Mouse (Mus musculus): Measurements from ENCODE around the gene Epas1.

The Epas1 gene

GRCm38 (mm10) chr17:86753130-86753821 is at the start of gene Epas1:
Gene Epas1 (plus strand): TSS chr17:86753700.
- no peak for DNase-seq (ENCODE audit: low read depth, low spot score)

GRCm38 (mm10) chr17:86705236-86705635 is 48.3 kb upstream of the Epas1 start:
- no peak for DNase-seq (ENCODE audit: low read depth, low spot score)

GRCm38 (mm10) chr17:86706467-86706866 is 47.0 kb upstream of the Epas1 start:
- no peak for DNase-seq (ENCODE audit: low read depth, low spot score)

- DNase-seq (ENCODE audit: low read depth, low spot score): no peak
Measured at GRCm38 (mm10) chr17:86709803-86710202, 43.7 kb upstream of the Epas1 start.

- no peak for DNase-seq (ENCODE audit: low read depth, low spot score)
Measured at GRCm38 (mm10) chr17:86710379-86710778, 43.1 kb upstream of the Epas1 start.

GRCm38 (mm10) chr17:86711949-86712348 is 41.6 kb upstream of the Epas1 start:
- no peak for DNase-seq (ENCODE audit: low read depth, low spot score)

GRCm38 (mm10) chr17:86712601-86713000 is 40.9 kb upstream of the Epas1 start:
- DNase-seq (ENCODE audit: low read depth, low spot score): no peak

- no peak for DNase-seq (ENCODE audit: low read depth, low spot score)
Measured at GRCm38 (mm10) chr17:86713591-86713990, 39.9 kb upstream of the Epas1 start.

GRCm38 (mm10) chr17:86724786-86725415 is 28.6 kb upstream of the Epas1 start:
- DNase-seq (ENCODE audit: low read depth, low spot score): no peak

GRCm38 (mm10) chr17:86726480-86726879 is 27.0 kb upstream of the Epas1 start:
- no peak for DNase-seq (ENCODE audit: low read depth, low spot score)

GRCm38 (mm10) chr17:86727031-86727430 is 26.5 kb upstream of the Epas1 start:
- no peak for DNase-seq (ENCODE audit: low read depth, low spot score)

- DNase-seq (ENCODE audit: low read depth, low spot score): no peak
Measured at GRCm38 (mm10) chr17:86731273-86731672, 22.2 kb upstream of the Epas1 start.

- peak; percentile 81 for DNase-seq (ENCODE audit: low read depth, low spot score)
Measured at GRCm38 (mm10) chr17:86732024-86732423, 21.5 kb upstream of the Epas1 start.

GRCm38 (mm10) chr17:86732522-86732921 is 21.0 kb upstream of the Epas1 start:
- no peak for DNase-seq (ENCODE audit: low read depth, low spot score)

GRCm38 (mm10) chr17:86733644-86734043 is 19.9 kb upstream of the Epas1 start:
- no peak for DNase-seq (ENCODE audit: low read depth, low spot score)

- peak; percentile 4 for DNase-seq (ENCODE audit: low read depth, low spot score)
Measured at GRCm38 (mm10) chr17:86738477-86738876, 15.0 kb upstream of the Epas1 start.

GRCm38 (mm10) chr17:86743351-86743941 is 10.1 kb upstream of the Epas1 start:
- no peak for DNase-seq (ENCODE audit: low read depth, low spot score)

GRCm38 (mm10) chr17:86744943-86745342 is 8.6 kb upstream of the Epas1 start:
- no peak for DNase-seq (ENCODE audit: low read depth, low spot score)

- no peak for DNase-seq (ENCODE audit: low read depth, low spot score)
Measured at GRCm38 (mm10) chr17:86751373-86751871, 2.1 kb upstream of the Epas1 start.

GRCm38 (mm10) chr17:86753931-86754805 is 668 bp downstream of the Epas1 start:
- no peak for DNase-seq (ENCODE audit: low read depth, low spot score)

GRCm38 (mm10) chr17:86754806-86755571 is 1.5 kb downstream of the Epas1 start:
- no peak for DNase-seq (ENCODE audit: low read depth, low spot score)
